13 mouse cellular contexts compared by ENCODE assay signal in genomic region chr2:129531890-129532289, GRCm38 (mm10). TPM values are rescaled to one million over a fixed set of nuclear protein-coding genes. Genes with fewer than 3 reads are reported as not detected.
"Had no signal": no experiment of that assay in that cellular context is flagged by ENCODE, and none has a peak within 500 bp of the region (broad histone marks: within the 10 kb centered on the region; RNA-seq: fewer than 3 reads in every experiment).

No protein-coding gene starts in this region.

- DNase-seq: kidney, adult 2 months; kidney, postnatal 14 days; layer of hippocampus, adult 9-11 months; layer of hippocampus, postnatal 36 days; left cerebral cortex, postnatal 4 days; lung, embryonic 14.5 days; lung, postnatal 10 days; lung, postnatal 4 days; retina, postnatal 1 day; right cerebral cortex, postnatal 25 days; thymus, adult 18-20 months; thymus, postnatal 14 days had no signal

RNA-seq across cellular contexts. Expression of gene F830045P16Rik, which starts 4.5 kb away (rescaled TPM):
- total RNA-seq: megakaryocyte, adult 5-6 weeks had no signal
